Mouse (Mus musculus) olfactory bulb, adult 2 months (tissue): ENCODE data around the gene Xrcc4.

Source experiments
- CTCF ChIP-seq: fragments of 200-500 bp; IDR thresholded peaks from 2 replicates; pipeline ENCODE4 v1.5.1; 2012; ENCODE audit warnings: low read depth, mild to moderate bottlenecking, low read length, moderate library complexity; ENCODE audit not compliant: insufficient read depth
- POLR2A ChIP-seq: fragments of 200-500 bp; IDR thresholded peaks from 2 replicates; pipeline ENCODE4 v1.6.1; 2012; ENCODE audit warnings: mild to moderate bottlenecking, low read depth, low read length, moderate library complexity; ENCODE audit not compliant: insufficient read depth

- TF ChIP-seq POLR2A = no peak
- no peak for TF ChIP-seq CTCF
Measured at GRCm38 (mm10) chr13:89814543-89814942, 274.9 kb downstream of the Xrcc4 start.
